Mouse (Mus musculus): ENCODE data around the gene Carmil2. TPM values are rescaled to one million over a fixed set of nuclear protein-coding genes. Genes with fewer than 3 reads are reported as not detected.

The Carmil2 gene
- polyA plus RNA-seq, 1 experiment from 2014 or later: 0.32 TPM

DNA sequence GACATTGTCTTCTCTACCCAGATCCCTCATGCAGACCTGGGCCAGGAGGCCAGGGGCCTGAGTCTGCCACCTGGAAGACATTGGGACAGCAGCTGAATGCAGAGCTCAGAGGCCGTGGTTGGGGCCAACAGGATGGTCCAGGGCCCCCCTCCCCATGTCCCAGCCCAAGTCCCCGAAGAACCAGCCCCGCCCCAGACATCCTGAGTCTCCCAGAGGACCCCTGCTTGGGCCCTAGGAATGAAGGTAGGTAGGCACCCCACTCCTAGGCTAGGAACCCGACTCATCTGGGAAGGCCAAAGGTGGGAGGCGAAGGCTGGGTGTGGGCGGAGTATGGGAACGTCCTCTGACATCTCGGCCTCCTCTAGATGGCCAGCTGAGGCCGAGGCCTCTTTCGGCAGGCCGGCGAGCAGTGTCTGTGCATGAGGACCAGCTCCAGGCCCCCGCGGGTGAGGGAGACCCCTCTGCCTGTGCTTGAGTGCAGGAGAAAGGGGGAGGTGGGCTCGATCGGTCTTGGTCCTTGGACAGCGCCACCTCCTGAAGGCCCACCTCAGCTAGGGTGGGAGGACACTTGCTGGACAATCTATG, 11.2 kb downstream of the Carmil2 start:
- no peak for ATAC-seq (ENCODE audit: low read depth)
- WGBS (ENCODE audit: insufficient replicate concordance): 87% methylated on average over 17 of the region's 17 CpGs
- H3K4me3 ChIP-seq (replicated peaks): no peak overlapping the region
- H3K9ac ChIP-seq: no peak overlapping the region
- H3K9me3 ChIP-seq (replicated peaks): no peaks in the 10 kb centered on the region
- no peak for DNase-seq
- 0 out of 2 replicates have a peak overlapping the region, but pooled peaks have one; percentile 19 for H3K27ac ChIP-seq
- no peak overlapping the region for H3K4me2 ChIP-seq
- H3K27me3 ChIP-seq: peaks cover 15% of the 10 kb centered on the region
- peaks cover 24% of the 10 kb centered on the region for H3K36me3 ChIP-seq
- H3K4me1 ChIP-seq (replicated peaks): peaks cover 49% of the 10 kb centered on the region

DNA sequence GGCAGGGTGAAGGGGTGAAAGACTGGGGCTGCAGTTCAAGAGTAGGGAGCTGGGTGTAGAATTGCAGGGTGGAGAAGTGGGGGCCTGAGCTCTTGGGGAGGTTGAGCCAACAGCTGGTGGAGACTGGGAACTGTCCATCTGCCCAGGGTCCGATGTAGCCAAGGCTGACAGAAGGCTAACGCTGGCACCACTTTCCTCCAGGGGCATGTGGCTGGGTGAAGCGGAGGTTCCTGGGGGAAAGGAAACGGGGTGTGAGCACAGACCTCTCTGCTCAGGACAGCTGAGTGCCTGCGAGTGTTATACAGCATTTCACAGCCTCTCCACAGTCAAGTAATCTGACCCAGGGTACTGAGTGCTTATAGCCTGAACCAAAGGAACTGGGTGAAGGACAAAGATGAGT, 12.7 kb downstream of the Carmil2 start:
- Histone ChIP-seq H3K27ac (no peak overlapping the region), H3K4me2 (no peak overlapping the region), H3K36me3 (peaks cover 37% of the 10 kb centered on the region), H3K4me3 (replicated peaks) (no peak overlapping the region), H3K9ac (no peak overlapping the region), H3K9me3 (replicated peaks) (no peaks in the 10 kb centered on the region), H3K4me1 (replicated peaks) (peaks cover 44% of the 10 kb centered on the region), H3K27me3 (peaks cover 15% of the 10 kb centered on the region)
- DNase-seq (no peak), ATAC-seq (ENCODE audit: low read depth) (no peak)
- WGBS (ENCODE audit: insufficient replicate concordance): 92% methylated on average over 5 of the region's 5 CpGs

DNA sequence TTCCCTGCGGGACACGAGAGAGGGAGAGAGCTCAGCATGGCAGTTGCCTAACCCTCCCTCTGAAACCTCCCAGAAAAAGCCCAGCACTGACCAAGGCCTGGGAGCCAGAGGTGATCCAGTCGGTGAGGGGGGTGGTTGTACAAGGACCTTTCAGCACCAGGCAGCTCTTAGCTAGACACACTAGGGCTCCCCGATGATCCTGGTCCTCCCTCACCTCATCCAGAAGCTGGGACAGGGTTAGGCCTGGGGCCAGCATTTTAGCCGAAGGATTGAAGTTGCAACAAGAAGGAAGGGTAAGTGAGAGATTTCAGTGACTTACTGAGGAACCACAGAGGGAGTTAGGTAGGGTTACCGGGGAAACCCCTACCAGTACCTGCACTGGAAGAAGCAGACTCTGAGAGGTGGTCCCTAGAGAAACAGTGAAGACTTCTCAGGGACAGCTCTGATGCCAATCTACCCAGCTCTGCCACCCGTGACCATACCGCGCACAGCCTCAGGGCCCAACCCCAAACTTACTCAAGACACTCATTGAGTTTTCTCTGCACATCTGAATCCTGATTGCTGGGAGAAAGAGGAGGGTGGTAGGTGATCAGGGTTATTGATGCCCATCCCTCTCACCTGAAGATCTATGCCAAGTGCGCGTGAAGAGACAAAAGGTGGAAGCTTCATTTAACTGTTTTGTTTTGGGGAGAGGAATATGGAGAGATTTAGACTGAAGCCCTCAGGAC, 13.6 kb downstream of the Carmil2 start:
- peak overlapping the region; percentile 77 for H3K9ac ChIP-seq
- peaks cover 6% of the 10 kb centered on the region for H3K27me3 ChIP-seq
- H3K4me2 ChIP-seq: peak overlapping the region; percentile 96
- no peak for ATAC-seq (ENCODE audit: low read depth)
- peaks cover 45% of the 10 kb centered on the region for H3K36me3 ChIP-seq
- H3K9me3 ChIP-seq (replicated peaks): no peaks in the 10 kb centered on the region
- DNase-seq: no peak
- no peak overlapping the region; the same call in 1 of the 2 replicates for H3K27ac ChIP-seq
- 80% methylated on average over 11 of the region's 11 CpGs for WGBS (ENCODE audit: insufficient replicate concordance)
- peak overlapping the region; percentile 75 for H3K4me3 ChIP-seq (replicated peaks)
- peaks cover 36% of the 10 kb centered on the region for H3K4me1 ChIP-seq (replicated peaks)

DNA sequence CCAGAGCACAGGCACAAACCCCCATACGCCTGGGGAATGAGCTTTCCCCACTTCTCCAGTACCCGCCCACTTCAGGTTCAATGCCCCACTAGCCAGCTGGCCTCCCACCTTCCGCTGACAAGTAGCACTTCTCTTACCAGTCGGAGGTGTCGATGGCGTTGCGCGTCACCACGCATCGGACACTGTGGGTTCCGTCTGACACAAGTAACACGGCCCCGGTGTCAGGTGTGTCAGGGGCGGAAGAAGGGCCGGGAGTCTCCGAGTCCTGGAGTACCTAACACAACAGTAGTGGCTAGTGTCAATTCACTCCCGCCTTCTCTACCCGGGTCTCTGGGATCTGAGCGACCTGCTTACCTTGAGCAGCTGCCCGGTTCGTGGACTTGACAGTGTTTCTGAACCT, 14.5 kb downstream of the Carmil2 start:
- 0% methylated on average over 21 of the region's 21 CpGs for WGBS (ENCODE audit: insufficient replicate concordance)
- Histone ChIP-seq H3K36me3 (peaks cover 45% of the 10 kb centered on the region), H3K9me3 (replicated peaks) (no peaks in the 10 kb centered on the region), H3K27me3 (no peaks in the 10 kb centered on the region), H3K4me2 (peak overlapping the region; percentile 96), H3K4me3 (replicated peaks) (peak overlapping the region; percentile 75), H3K9ac (peak overlapping the region; percentile 77), H3K4me1 (replicated peaks) (peaks cover 36% of the 10 kb centered on the region), H3K27ac (peak overlapping the region; percentile 96)
- DNase-seq (peak; percentile 66), ATAC-seq (ENCODE audit: low read depth) (peak; percentile 54)

DNA sequence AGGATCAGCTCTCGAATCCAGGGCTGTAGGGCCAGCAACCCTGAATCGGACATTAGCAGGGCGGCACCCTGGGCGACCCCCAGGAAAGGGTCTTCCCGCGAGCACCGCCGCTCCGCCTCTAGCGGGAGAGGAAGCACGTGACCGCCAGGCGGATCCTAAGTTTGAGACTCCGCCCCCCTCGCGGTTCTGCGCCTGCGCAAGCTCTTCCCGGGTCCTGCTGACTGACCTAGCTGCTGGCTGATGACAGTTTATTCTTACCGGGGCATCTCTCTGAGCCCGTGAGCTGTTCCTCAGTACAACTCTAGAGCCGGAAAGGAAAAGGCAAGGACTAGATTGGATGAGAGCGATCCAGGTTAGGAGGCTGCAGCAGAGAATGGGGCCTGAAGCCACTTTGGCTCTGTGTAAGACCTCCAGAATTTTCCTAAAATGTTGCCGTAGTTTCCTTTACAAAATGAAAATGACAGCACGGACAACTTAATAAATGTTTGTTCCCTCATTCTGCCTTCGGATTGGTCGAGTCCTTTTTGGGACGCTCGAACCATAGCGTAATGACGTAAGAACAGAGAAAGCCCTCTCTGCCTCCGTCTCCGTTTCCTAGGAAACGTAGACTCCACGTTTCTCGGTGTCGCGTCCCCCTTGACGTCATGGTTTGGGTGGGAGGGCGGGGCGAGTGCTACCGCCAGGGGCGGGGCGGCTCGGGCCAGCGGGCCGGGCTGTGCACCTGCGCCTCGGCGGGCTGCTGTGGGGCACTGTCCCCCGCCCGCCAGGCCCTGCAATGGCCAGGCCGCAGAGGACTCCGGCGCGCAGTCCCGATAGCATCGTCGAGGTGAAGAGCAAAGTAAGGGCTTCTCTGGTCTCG, 15.1 kb downstream of the Carmil2 start, which contains the start of the genes Acd and Pard6a:
Acd (minus strand) TSS at position 137 of the 859 bp plus-strand sequence.
Pard6a (plus strand) TSS at position 183 of the 859 bp plus-strand sequence.
- Histone ChIP-seq H3K9ac (peak within 1 kb of the TSS; percentile 77), H3K9me3 (replicated peaks) (no peaks in the 10 kb centered on the region), H3K4me3 (replicated peaks) (peak within 1 kb of the TSS; percentile 75), H3K27me3 (no peaks in the 10 kb centered on the region), H3K4me1 (replicated peaks) (peaks cover 39% of the 10 kb centered on the region), H3K36me3 (peaks cover 45% of the 10 kb centered on the region), H3K27ac (peak within 1 kb of the TSS; percentile 96), H3K4me2 (peak within 1 kb of the TSS; percentile 96)
- ATAC-seq (ENCODE audit: low read depth) (peak; percentile 78), DNase-seq (peak; percentile 93)
- WGBS (ENCODE audit: insufficient replicate concordance): under 1% methylated on average over 60 of the region's 60 CpGs

DNA sequence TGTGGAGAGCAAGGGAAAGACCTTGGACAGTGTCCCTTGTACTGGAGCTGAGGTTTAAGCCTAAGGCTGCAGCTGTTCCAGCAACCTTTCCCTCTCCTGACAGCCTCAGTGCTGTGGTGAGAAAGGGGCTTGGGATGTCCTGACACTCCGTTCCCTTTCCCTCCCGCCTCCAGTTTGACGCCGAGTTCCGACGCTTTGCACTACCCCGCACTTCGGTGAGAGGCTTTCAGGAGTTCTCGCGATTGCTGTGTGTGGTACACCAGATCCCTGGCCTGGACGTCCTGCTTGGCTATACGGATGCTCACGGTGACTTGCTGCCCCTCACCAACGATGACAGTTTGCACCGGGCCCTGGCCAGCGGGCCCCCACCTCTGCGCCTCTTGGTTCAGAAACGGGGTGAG, 15.9 kb downstream of the Carmil2 start:
- Histone ChIP-seq H3K27me3 (no peaks in the 10 kb centered on the region), H3K4me1 (replicated peaks) (peaks cover 39% of the 10 kb centered on the region), H3K9me3 (replicated peaks) (no peaks in the 10 kb centered on the region), H3K36me3 (peaks cover 40% of the 10 kb centered on the region), H3K4me2 (peak overlapping the region; percentile 96), H3K9ac (peak overlapping the region; percentile 73), H3K4me3 (replicated peaks) (peak overlapping the region; percentile 75), H3K27ac (peak overlapping the region; percentile 77)
- WGBS (ENCODE audit: insufficient replicate concordance): 61% methylated on average over 18 of the region's 18 CpGs
- DNase-seq (no peak), ATAC-seq (ENCODE audit: low read depth) (0 out of 2 replicates have a peak, but pooled peaks have one; percentile 3)

DNA sequence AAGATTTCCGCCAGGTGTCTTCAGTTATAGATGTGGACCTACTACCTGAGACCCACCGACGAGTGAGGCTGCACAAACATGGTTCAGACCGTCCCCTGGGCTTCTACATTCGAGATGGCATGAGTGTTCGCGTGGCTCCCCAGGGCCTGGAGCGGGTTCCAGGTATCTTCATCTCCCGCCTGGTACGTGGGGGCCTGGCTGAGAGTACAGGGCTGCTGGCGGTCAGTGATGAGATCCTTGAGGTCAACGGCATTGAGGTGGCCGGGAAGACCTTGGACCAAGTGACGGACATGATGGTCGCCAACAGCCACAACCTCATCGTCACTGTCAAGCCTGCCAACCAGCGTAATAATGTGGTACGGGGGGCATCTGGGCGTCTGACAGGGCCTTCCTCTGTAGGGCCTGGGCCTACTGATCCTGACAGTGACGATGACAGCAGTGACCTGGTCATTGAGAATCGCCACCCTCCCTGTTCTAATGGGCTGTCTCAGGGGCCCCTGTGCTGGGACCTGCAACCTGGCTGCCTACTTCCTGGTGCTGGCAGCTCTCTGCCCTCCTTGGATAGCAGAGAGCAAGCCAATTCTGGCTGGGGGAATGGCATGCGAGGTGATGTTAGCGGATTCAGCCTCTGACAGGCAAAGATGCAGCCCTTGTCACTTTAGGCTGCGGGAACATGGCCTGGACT, 16.8 kb downstream of the Carmil2 start:
- H3K27me3 ChIP-seq: no peaks in the 10 kb centered on the region
- H3K4me1 ChIP-seq (replicated peaks): peaks cover 43% of the 10 kb centered on the region
- 88% methylated on average over 24 of the region's 24 CpGs for WGBS (ENCODE audit: insufficient replicate concordance)
- H3K27ac ChIP-seq: no peak overlapping the region
- no peak for ATAC-seq (ENCODE audit: low read depth)
- H3K9ac ChIP-seq: no peak overlapping the region
- no peaks in the 10 kb centered on the region for H3K9me3 ChIP-seq (replicated peaks)
- no peak overlapping the region for H3K4me2 ChIP-seq
- peaks cover 32% of the 10 kb centered on the region for H3K36me3 ChIP-seq
- H3K4me3 ChIP-seq (replicated peaks): no peak overlapping the region
- DNase-seq: no peak

DNA sequence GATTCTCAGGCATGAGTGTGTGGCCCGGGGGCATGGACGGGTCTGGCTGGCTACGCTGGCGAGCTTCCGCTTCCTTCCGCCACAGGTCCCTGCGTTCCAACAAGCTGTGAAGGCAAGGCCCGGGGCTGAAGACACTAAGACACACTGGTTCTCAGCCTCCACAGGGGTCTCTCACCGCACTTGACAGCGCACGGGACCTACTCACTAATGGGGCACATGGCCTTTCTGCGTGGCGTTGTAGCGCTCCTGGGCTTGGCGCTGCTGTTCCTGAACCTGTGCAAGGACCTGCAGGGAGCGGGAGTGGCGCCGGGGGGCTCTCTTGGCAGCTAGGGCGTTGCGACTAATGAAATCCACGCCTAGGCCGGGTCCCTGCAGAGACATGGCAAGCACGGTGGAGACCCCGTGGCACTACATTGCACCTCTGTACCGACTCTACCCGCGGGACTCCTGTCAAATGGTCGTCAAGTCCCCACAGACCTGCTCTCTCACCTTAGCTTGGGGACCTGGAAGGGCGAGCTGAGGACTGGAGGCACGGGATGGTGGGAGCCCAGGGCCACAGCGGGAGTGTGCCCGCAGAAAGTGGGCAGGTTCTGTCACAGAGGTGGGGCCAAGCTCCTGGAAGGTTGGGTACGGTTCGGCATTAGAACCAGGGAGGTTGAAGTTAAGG, 18.2 kb downstream of the Carmil2 start:
- no peak overlapping the region for H3K4me2 ChIP-seq
- no peak overlapping the region for H3K9ac ChIP-seq
- no peak overlapping the region for H3K4me3 ChIP-seq (replicated peaks)
- H3K27ac ChIP-seq: no peak overlapping the region
- no peak for ATAC-seq (ENCODE audit: low read depth)
- H3K36me3 ChIP-seq: peaks cover 21% of the 10 kb centered on the region; the same call in 1 of the 2 replicates
- no peaks in the 10 kb centered on the region for H3K27me3 ChIP-seq
- WGBS (ENCODE audit: insufficient replicate concordance): 91% methylated on average over 34 of the region's 34 CpGs
- DNase-seq: no peak
- peaks cover 47% of the 10 kb centered on the region for H3K4me1 ChIP-seq (replicated peaks)
- no peaks in the 10 kb centered on the region for H3K9me3 ChIP-seq (replicated peaks)

DNA sequence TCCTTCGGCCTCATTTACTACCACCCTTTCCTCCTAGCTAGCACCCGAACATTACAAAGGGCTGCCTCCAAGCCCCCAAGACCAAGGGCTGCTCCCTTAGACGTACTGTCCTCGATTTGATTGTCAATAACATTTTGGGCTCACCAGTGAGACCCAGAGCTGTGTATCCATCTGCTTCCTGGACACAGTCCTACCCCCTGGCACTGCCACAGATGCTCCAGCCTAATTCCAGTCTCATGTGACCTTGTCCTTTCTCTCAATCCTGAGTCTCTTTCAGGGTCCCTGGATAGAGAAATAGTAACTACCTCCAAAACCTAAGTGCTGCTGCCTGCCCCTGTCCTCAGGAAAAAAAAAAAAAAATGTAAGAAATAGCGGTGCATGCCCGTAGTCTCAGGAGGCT, 18.9 kb downstream of the Carmil2 start:
- no peak overlapping the region for H3K4me2 ChIP-seq
- WGBS (ENCODE audit: insufficient replicate concordance): 75% methylated on average over 6 of the region's 6 CpGs
- H3K27me3 ChIP-seq: no peaks in the 10 kb centered on the region
- no peak overlapping the region for H3K4me3 ChIP-seq (replicated peaks)
- H3K27ac ChIP-seq: no peak overlapping the region
- ATAC-seq (ENCODE audit: low read depth): no peak
- no peak for DNase-seq
- no peak overlapping the region for H3K9ac ChIP-seq
- H3K9me3 ChIP-seq (replicated peaks): no peaks in the 10 kb centered on the region
- H3K4me1 ChIP-seq (replicated peaks): peaks cover 41% of the 10 kb centered on the region
- H3K36me3 ChIP-seq: peaks cover 21% of the 10 kb centered on the region; the same call in 1 of the 2 replicates

DNA sequence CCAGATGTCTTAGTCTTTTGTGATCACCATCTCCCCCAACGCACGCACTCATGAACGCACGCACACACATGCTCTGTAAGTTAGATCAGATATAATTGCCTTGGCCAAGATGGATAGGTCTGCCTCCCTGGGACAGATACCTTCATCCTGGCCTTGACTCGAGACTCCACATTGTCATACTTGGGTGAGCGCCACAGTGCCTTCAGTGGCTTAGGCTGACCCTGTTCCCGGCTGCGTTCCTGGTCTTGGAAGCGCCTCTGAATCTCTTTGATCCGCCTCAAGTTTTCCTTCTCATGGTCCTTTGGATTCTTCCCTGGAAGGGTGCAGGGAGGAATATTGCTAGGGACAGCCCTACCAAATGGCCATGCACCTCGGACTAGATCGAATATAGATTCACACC, 20.4 kb downstream of the Carmil2 start:
- H3K4me3 ChIP-seq (replicated peaks): peak overlapping the region; percentile 70; the same call in 1 of the 2 replicates
- H3K36me3 ChIP-seq: peaks cover 21% of the 10 kb centered on the region; the same call in 1 of the 2 replicates
- ATAC-seq (ENCODE audit: low read depth) (no peak), DNase-seq (no peak)
- H3K9ac ChIP-seq: peak overlapping the region; percentile 80; the same call in 1 of the 2 replicates
- no peaks in the 10 kb centered on the region for H3K27me3 ChIP-seq
- peak overlapping the region; percentile 95 for H3K4me2 ChIP-seq
- H3K4me1 ChIP-seq (replicated peaks): peaks cover 35% of the 10 kb centered on the region
- no peaks in the 10 kb centered on the region for H3K9me3 ChIP-seq (replicated peaks)
- no peak overlapping the region for H3K27ac ChIP-seq
- 80% methylated on average over 12 of the region's 12 CpGs for WGBS (ENCODE audit: insufficient replicate concordance)

Measured in liver, embryonic 13.5 days (tissue).